Mouse (Mus musculus): Measurements from ENCODE around the gene Slc13a4.
A peak's percentile ranks its signal among the peaks of the same experiment; 100 is the strongest.

DNA sequence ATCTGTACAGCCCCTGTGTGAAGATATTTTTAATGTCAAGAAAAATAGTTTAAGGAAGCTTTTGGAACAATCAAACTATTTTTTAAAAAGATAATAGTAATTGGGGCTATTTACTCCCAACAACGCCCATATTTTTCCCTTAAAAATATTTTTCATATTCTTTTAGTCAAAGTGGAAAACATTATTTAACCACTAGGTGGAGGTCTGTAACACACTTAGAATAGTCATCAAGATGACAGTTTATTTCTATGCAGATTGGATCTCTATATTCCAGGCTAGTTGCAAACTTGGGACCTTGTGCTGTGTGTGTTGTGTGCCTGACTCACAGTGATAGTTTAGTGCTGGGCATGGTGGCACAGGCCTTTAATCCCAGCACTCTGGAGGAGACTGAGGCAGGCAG is 78.5 kb downstream of the Slc13a4 start:
- peak; percentile 57 for TF ChIP-seq CTCF (IDR thresholded peaks at IDR 0.05; ENCODE audit: low read depth)
- TF ChIP-seq EP300 (optimal IDR thresholded peaks at IDR 0.05): no peak

Measured in stomach, postnatal 0 days (tissue).